Mouse (Mus musculus) lung, embryonic 14.5 days (tissue): ENCODE data around the gene Steap3. TPM values are rescaled to one million over a fixed set of nuclear protein-coding genes. Genes with fewer than 3 reads are reported as not detected.

ENCODE experiments used
- ATAC-seq: fragments of 200-750 bp; cut with Nextera tagmentation; 2 replicates; pipeline ENCODE4 v1.8.0; 2017; ENCODE audit warnings: mild to moderate bottlenecking, moderate TSS enrichment, moderate library complexity; ENCODE audit not compliant: insufficient read depth
- DNase-seq: peaks from one replicate; pipeline ENCODE4 v3.0.0-alpha.2; 2015
- H3K27ac ChIP-seq: fragments of 300-500 bp; sonication (generic); 2 replicates; pipeline ENCODE4 v1.5.1; 2014; ENCODE audit warnings: low read depth, mild to moderate bottlenecking, moderate library complexity
- H3K27me3 ChIP-seq: fragments of 300-500 bp; sonication (generic); 2 replicates; pipeline ENCODE4 v1.6.1; 2014; ENCODE audit warnings: low read length, control low read depth; ENCODE audit not compliant: insufficient read depth
- H3K36me3 ChIP-seq: fragments of 300-500 bp; sonication (generic); 2 replicates; pipeline ENCODE4 v1.6.1; 2014; ENCODE audit warnings: control low read depth; ENCODE audit not compliant: insufficient read depth
- H3K4me1 ChIP-seq: fragments of 300-500 bp; sonication (generic); 2 replicates; pipeline ENCODE4 v1.6.1; 2014; ENCODE audit warnings: antibody characterized with exemption, control low read depth; ENCODE audit not compliant: insufficient read depth
- H3K4me2 ChIP-seq: fragments of 300-500 bp; sonication (generic); 2 replicates; pipeline ENCODE4 v1.6.1; 2014; ENCODE audit warnings: mild to moderate bottlenecking
- H3K4me3 ChIP-seq: fragments of 300-500 bp; sonication (generic); 2 replicates; pipeline ENCODE4 v1.5.1; 2014; ENCODE audit warnings: low read depth, low read length
- H3K9ac ChIP-seq: fragments of 300-500 bp; sonication (generic); 2 replicates; pipeline ENCODE4 v1.6.1; 2014
- H3K9me3 ChIP-seq: fragments of 300-500 bp; sonication (generic); 2 replicates; pipeline ENCODE4 v1.6.1; 2016; ENCODE audit warnings: low read depth, low read length, control low read depth
- CTCF ChIP-seq: IDR thresholded peaks from 2 replicates; pipeline ENCODE4 v1.5.1; 2016; ENCODE audit warnings: antibody characterized with exemption, low read depth
- WGBS: fragments of 180-500 bp; shearing (Covaris S2); extraction: QIAGEN DNeasy Blood & Tissue Kit; methylation state at CpG from one replicate; pipeline ENCODE4 v1.1.7; 2014; 5-methylcytosine and 5-hydroxymethylcytosine counted together
- polyA plus RNA-seq: library from polyadenylated mRNA; unstranded; fragments of >200 nt; fragmentation: Nextera tagmentation; extraction: Ambion mirVana; gene quantifications from 2 replicates; pipeline ENCODE4 v1.2.1, GENCODE M21; 2014

Gene Steap3
- polyA plus RNA-seq, 1 experiment from 2014 or later, result 2.9 TPM

DNA sequence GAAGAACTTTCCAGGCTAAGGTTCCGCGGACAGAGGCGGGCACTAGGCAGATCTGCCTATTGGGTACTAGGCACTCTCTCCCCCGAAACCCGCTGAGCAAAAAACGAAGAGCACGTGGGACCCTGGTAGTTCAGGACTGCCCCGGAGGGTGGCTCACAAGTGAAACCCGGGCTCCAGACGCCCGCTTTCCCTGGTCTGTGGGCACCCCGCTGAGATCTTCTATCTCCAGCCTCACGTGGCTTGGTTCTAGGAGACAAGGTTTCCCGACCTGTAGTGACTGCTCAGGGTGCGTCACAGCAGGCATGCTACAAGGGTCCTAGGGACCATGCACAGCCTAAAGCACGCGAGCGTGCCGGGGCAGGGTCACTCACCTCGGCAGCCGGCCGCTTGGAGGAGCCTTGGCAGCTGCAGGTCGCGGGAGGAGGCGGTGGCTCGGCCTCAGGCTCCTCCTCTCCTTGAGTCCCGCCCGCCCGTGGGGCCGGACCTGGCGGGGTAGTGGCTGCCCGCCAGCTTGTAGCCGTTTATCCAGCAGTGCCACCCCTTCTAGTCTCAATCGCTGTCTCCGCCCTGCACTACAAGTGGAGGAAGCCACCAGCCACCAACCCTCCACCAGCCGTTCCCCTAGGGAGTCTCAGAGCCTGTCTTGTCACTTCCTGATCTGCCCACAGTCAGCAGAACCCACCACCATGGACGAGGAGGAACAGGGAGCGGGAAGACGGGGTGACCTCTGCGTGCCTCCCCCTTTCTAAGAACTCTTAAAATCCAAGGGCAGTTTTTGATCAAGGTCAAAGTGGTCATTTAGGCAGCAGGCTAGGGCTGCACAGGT, 7.4 kb downstream of the Steap3 start:
- Histone ChIP-seq H3K27me3 (no peaks in the 10 kb centered on the region), H3K4me3 (peak overlapping the region; percentile 56), H3K4me1 (no peaks in the 10 kb centered on the region), H3K9ac (peak overlapping the region; percentile 50), H3K36me3 (no peaks in the 10 kb centered on the region), H3K27ac (no peak overlapping the region), H3K4me2 (peak overlapping the region; percentile 97), H3K9me3 (no peaks in the 10 kb centered on the region)
- 0 out of 2 replicates have a peak, but pooled peaks have one; percentile 15 for TF ChIP-seq CTCF
- DNase-seq (peak; percentile 88), ATAC-seq (peak; percentile 95)
- WGBS, result 2% methylated on average over 40 of the region's 40 CpGs

DNA sequence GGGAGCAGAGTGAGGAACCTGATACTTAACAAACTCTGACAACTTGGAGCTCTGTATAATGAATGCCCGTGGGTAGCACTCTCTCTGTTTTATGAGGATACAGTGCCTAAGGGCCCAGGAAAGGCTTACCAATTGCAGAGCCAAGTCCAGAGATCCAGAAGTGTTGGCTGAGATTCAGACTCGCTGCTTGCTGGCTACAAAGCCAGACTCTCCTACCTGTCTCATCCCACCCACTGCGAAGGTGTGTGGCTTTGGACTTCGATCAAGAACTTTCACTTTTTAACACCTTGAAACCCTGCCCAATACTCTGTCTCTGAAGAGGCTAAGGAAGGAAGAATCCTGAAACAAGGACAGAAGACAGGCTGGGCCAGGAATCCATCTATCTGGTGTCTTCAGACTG, 9.3 kb downstream of the Steap3 start:
- Histone ChIP-seq H3K27me3 (no peaks in the 10 kb centered on the region), H3K36me3 (no peaks in the 10 kb centered on the region), H3K4me3 (no peak overlapping the region), H3K9ac (no peak overlapping the region), H3K9me3 (no peaks in the 10 kb centered on the region), H3K4me2 (no peak overlapping the region), H3K4me1 (0 out of 2 replicates have a peak, but pooled peaks cover 6% of the 10 kb centered on the region), H3K27ac (no peak overlapping the region)
- no peak for DNase-seq
- no peak for ATAC-seq
- no peak for TF ChIP-seq CTCF
- WGBS, result 81% methylated on average over 4 of the region's 4 CpGs

DNA sequence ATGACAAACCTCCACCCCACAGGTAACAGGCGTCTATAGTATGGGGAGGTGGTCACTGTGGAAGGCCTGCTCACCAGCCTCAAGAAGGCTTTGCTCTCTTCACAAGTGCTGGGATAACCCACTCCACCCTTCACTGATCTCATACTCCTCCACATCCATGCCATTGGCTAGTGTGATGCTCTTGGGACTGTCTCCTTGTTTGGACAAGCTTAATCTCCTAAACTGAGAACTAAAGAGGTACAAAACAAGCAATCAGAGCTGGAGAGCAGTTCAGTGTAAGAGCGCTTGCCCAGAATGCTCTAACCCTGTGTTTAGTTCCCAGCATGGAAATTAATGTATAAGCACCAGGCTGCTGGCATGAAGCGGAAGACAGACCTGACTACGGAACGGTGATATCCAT, 11.3 kb downstream of the Steap3 start:
- no peaks in the 10 kb centered on the region for H3K9me3 ChIP-seq
- DNase-seq (no peak), ATAC-seq (no peak)
- H3K9ac ChIP-seq, result no peak overlapping the region
- H3K36me3 ChIP-seq, result no peaks in the 10 kb centered on the region
- TF ChIP-seq CTCF, result no peak
- H3K4me1 ChIP-seq, result 0 out of 2 replicates have a peak, but pooled peaks cover 6% of the 10 kb centered on the region
- H3K27me3 ChIP-seq, result no peaks in the 10 kb centered on the region
- no peak overlapping the region for H3K4me2 ChIP-seq
- H3K4me3 ChIP-seq, result no peak overlapping the region
- no peak overlapping the region for H3K27ac ChIP-seq
- 88% methylated on average over 5 of the region's 5 CpGs for WGBS

DNA sequence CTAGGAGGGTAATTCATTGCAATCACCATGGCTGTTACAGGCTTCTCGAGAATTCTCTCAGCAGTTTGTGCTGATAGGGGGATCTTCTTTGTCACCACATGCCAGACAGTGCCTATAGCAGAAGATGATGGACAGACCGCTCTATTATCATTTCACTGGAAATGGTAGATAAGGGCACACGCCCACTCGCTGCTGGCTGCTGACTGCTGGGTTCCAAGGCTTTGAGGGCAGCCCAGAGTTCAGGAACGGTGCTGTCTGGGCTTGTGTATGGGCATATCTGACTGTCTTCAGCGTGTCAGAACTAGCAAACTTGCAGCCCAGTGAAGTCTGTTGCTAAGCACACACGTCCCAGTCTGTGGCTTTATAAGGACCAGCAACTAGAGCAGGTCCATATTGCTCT, 13.3 kb downstream of the Steap3 start:
- TF ChIP-seq CTCF, result no peak

DNA sequence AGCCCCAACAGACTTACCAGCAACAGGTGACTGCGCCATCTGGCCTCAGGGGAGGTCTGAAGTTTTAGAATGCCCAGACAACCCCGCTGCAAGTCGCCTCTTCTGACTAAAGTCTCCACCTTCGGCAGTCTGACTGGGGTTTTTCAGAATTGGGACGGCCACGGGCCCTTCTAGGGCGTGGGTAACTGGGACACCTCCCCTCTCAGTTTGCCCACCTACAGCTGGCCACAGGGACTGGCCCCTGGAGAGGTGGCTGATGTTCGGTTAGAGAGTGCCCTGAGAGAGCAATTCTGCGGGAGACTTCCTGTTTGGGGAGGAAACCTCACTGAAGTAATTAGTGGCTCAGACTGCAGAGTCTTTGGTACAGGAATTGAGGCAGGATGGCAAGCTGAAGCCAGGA, 13.8 kb downstream of the Steap3 start:
- Histone ChIP-seq H3K9me3 (no peaks in the 10 kb centered on the region), H3K27ac (no peak overlapping the region), H3K36me3 (no peaks in the 10 kb centered on the region), H3K9ac (no peak overlapping the region), H3K4me2 (no peak overlapping the region), H3K4me1 (0 out of 2 replicates have a peak, but pooled peaks cover 6% of the 10 kb centered on the region), H3K4me3 (no peak overlapping the region), H3K27me3 (no peaks in the 10 kb centered on the region)
- no peak for TF ChIP-seq CTCF
- DNase-seq (no peak), ATAC-seq (no peak)
- 39% methylated on average over 9 of the region's 9 CpGs for WGBS

More for the DNA sequence above, 13.3 kb downstream of the Steap3 start:
- Histone ChIP-seq H3K36me3 (no peaks in the 10 kb centered on the region), H3K9ac (no peak overlapping the region), H3K27me3 (no peaks in the 10 kb centered on the region), H3K4me3 (no peak overlapping the region), H3K9me3 (no peaks in the 10 kb centered on the region), H3K4me2 (no peak overlapping the region), H3K4me1 (0 out of 2 replicates have a peak, but pooled peaks cover 6% of the 10 kb centered on the region), H3K27ac (no peak overlapping the region)
- 60% methylated on average over 7 of the region's 7 CpGs for WGBS
- DNase-seq, result no peak
- ATAC-seq, result no peak

- H3K4me3 ChIP-seq, result no peak overlapping the region
- no peak for ATAC-seq
- no peak for TF ChIP-seq CTCF
- H3K9me3 ChIP-seq, result no peaks in the 10 kb centered on the region
- no peaks in the 10 kb centered on the region for H3K36me3 ChIP-seq
- no peaks in the 10 kb centered on the region for H3K27me3 ChIP-seq
- H3K9ac ChIP-seq, result no peak overlapping the region
- WGBS, result 24% methylated on average over 8 of the region's 8 CpGs
- H3K4me2 ChIP-seq, result no peak overlapping the region
- 0 out of 2 replicates have a peak, but pooled peaks cover 6% of the 10 kb centered on the region for H3K4me1 ChIP-seq
- DNase-seq, result no peak
- no peak overlapping the region for H3K27ac ChIP-seq
These were observed 14.3 kb downstream of the Steap3 start for GRCm38 (mm10) chr1:120258245-120258644.

DNA sequence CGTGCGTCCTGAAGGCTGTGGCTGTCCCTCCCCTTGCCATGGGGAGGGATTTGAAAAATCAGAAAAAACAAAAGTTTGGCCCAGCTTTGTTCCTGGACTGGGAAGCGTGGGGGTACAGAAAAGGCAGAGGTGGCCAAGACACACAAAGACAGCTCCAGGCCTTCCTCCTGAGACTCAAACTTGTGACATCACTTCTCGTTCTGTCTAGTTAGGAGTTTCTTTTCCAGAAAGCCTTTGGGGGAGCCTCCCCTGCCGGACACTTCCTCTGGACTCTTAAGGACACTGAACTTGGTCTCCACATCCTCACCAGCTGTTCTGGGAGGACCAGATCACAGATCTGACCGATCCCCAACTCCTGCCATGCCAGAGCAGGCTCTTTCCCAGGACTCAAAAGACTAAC, 18.8 kb downstream of the Steap3 start:
- Histone ChIP-seq H3K4me2 (no peak overlapping the region), H3K9me3 (no peaks in the 10 kb centered on the region), H3K27ac (no peak overlapping the region), H3K36me3 (no peaks in the 10 kb centered on the region), H3K4me1 (0 out of 2 replicates have a peak, but pooled peaks cover 5% of the 10 kb centered on the region), H3K9ac (no peak overlapping the region), H3K4me3 (no peak overlapping the region), H3K27me3 (no peaks in the 10 kb centered on the region)
- WGBS, result 85% methylated on average over 6 of the region's 6 CpGs
- DNase-seq (no peak), ATAC-seq (no peak)
- no peak for TF ChIP-seq CTCF
